Mouse (Mus musculus): ENCODE measurements around the gene Olfr491.

Gene Olfr491

GRCm38 (mm10) chr7:108313151-108313550 is at the start of gene Olfr491:
TSS of gene Olfr491 (plus strand) at chr7:108313451.
- DNase-seq (ENCODE audit: low spot score), result no peak

GRCm38 (mm10) chr7:108288834-108289233 is 24.4 kb upstream of the Olfr491 start, which contains the start of gene Olfr490:
TSS of gene Olfr490 (minus strand) at chr7:108288934.
- DNase-seq (ENCODE audit: low spot score), result no peak

GRCm38 (mm10) chr7:108323574-108323973 is 10.3 kb downstream of the Olfr491 start, which contains the start of gene Olfr492:
TSS of gene Olfr492 (minus strand) at chr7:108323674.
- DNase-seq (ENCODE audit: low spot score), result no peak

- DNase-seq (ENCODE audit: low spot score), result no peak
Measured at GRCm38 (mm10) chr7:108346879-108347278, 33.6 kb downstream of the Olfr491 start, which contains the start of gene Olfr493. TSS of gene Olfr493 (minus strand) at chr7:108346979.

GRCm38 (mm10) chr7:108365035-108365434 is 51.8 kb downstream of the Olfr491 start, which contains the start of gene Olfr494:
TSS of gene Olfr494 (plus strand) at chr7:108365335.
- DNase-seq (ENCODE audit: low spot score), result no peak

Measured in c-Kit-positive CD71-positive TER-119-positive erythroid progenitor cells, embryonic 14.5 days (primary cell).